Mouse (Mus musculus) forebrain, embryonic 13.5 days (tissue): ENCODE results near the gene Dnali1. TPM values are rescaled to one million over a fixed set of nuclear protein-coding genes. Genes with fewer than 3 reads are reported as not detected.

ENCODE experiments used
- ATAC-seq: fragments of 200-750 bp; cut with Nextera tagmentation; 2 replicates; pipeline ENCODE4 v1.8.0; 2017
- H3K27ac ChIP-seq: fragments of 300-500 bp; sonication (generic); 2 replicates; pipeline ENCODE4 v1.5.1; 2015; ENCODE audit warnings: inconsistent platforms, mild to moderate bottlenecking, moderate library complexity
- H3K27me3 ChIP-seq: fragments of 300-500 bp; sonication (generic); 2 replicates; pipeline ENCODE4 v1.6.1; 2015; ENCODE audit warnings: mild to moderate bottlenecking, inconsistent platforms
- H3K36me3 ChIP-seq: fragments of 300-500 bp; sonication (generic); 2 replicates; pipeline ENCODE4 v1.6.1; 2015; ENCODE audit warnings: mild to moderate bottlenecking, inconsistent platforms; ENCODE audit not compliant: poor library complexity, severe bottlenecking
- H3K4me1 ChIP-seq: fragments of 300-500 bp; sonication (generic); 2 replicates; pipeline ENCODE4 v1.6.1; 2015; ENCODE audit warnings: inconsistent platforms
- H3K4me2 ChIP-seq: fragments of 300-500 bp; sonication (generic); 2 replicates; pipeline ENCODE4 v1.6.1; 2015; ENCODE audit warnings: inconsistent platforms, mild to moderate bottlenecking, moderate library complexity
- H3K4me3 ChIP-seq: fragments of 300-500 bp; sonication (generic); 2 replicates; pipeline ENCODE4 v1.5.1; 2015; ENCODE audit warnings: mild to moderate bottlenecking, inconsistent platforms
- H3K9ac ChIP-seq: fragments of 300-500 bp; sonication (generic); 2 replicates; pipeline ENCODE4 v1.6.1; 2015; ENCODE audit warnings: mild to moderate bottlenecking, inconsistent platforms
- H3K9me3 ChIP-seq: fragments of 300-500 bp; sonication (generic); replicated peaks from 2 replicates; pipeline ENCODE4 v1.6.1; 2016; ENCODE audit warnings: inconsistent platforms
- WGBS: fragments of 180-500 bp; shearing (Covaris S2); methylation state at CpG from one replicate; pipeline ENCODE4 v1.1.7; 2015; 5-methylcytosine and 5-hydroxymethylcytosine counted together
- polyA plus RNA-seq: library from polyadenylated mRNA; unstranded; fragments of >200 nt; fragmentation: Nextera tagmentation; extraction: Ambion mirVana; gene quantifications from 2 replicates; pipeline ENCODE4 v1.2.1, GENCODE M21; 2015

The Dnali1 gene
- polyA plus RNA-seq, 1 experiment from 2014 or later: 0.52 TPM

DNA sequence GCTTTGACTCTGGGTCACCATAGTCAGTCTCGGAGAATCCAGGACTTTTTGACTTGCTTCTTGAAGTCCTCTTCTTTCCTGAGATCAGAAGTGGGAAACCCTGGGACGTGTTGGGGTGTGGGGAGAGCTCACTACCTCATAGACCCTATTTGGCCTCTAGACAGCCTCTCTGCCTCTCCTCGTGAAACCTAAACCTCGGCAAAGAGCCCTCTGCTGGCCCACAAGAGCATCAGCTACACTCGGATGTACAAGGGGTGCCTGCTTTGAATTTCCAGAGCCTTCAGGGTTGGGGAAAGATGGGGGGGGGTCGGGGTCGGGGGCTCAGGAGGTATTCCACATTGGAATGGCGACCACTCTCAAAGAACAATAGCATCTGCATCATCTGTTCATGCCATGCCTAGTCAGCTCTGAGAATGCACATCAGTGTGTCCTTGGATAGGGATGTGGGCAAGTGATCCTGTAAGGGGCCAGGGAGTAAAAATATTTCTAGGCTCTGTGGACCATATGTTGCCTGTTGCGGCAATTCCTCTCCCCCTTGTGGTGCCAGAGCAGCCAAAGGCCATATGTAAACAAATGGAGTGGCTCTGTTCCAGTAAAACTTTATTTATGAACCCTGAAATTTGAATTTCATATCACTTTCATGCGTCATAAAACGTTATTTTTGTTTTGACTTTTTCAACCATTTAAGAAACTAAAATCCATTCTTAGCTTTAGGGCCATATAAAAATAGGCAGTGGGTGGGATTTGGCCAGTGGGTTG lies 44.5 kb downstream of the Dnali1 start:
- H3K36me3 ChIP-seq: no peaks in the 10 kb centered on the region
- H3K4me3 ChIP-seq: no peak overlapping the region
- no peak for ATAC-seq
- no peaks in the 10 kb centered on the region for H3K27me3 ChIP-seq
- H3K4me1 ChIP-seq: no peaks in the 10 kb centered on the region
- no peak overlapping the region for H3K9ac ChIP-seq
- no peaks in the 10 kb centered on the region for H3K9me3 ChIP-seq
- 33% methylated on average over 11 of the region's 11 CpGs for WGBS
- H3K4me2 ChIP-seq: no peak overlapping the region
- H3K27ac ChIP-seq: no peak overlapping the region

DNA sequence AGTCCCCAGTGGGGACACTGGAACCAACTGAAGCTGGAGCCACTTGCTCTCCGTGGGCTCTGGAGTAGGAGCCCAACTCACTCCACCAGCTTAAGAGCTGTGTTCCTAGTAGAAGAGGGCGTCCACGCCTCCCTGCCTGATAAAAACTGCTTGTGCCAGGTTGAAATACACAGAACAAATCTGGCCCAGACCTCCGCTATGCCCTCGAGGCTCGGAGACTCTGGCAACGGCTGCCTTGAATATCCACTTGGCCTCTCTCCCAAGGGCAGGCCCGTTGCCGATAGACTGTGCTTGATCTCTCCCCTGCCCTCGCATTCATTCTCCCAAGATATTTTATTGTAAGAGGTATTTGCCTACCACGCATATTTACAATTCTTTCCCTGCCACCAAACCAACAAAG lies 48.1 kb downstream of the Dnali1 start:
- no peak for ATAC-seq
- H3K9ac ChIP-seq: no peak overlapping the region
- no peaks in the 10 kb centered on the region for H3K27me3 ChIP-seq
- no peak overlapping the region for H3K4me3 ChIP-seq
- no peak overlapping the region for H3K27ac ChIP-seq
- H3K36me3 ChIP-seq: no peaks in the 10 kb centered on the region
- 87% methylated on average over 11 of the region's 11 CpGs for WGBS
- H3K4me1 ChIP-seq: no peaks in the 10 kb centered on the region
- H3K9me3 ChIP-seq: no peaks in the 10 kb centered on the region
- no peak overlapping the region for H3K4me2 ChIP-seq

DNA sequence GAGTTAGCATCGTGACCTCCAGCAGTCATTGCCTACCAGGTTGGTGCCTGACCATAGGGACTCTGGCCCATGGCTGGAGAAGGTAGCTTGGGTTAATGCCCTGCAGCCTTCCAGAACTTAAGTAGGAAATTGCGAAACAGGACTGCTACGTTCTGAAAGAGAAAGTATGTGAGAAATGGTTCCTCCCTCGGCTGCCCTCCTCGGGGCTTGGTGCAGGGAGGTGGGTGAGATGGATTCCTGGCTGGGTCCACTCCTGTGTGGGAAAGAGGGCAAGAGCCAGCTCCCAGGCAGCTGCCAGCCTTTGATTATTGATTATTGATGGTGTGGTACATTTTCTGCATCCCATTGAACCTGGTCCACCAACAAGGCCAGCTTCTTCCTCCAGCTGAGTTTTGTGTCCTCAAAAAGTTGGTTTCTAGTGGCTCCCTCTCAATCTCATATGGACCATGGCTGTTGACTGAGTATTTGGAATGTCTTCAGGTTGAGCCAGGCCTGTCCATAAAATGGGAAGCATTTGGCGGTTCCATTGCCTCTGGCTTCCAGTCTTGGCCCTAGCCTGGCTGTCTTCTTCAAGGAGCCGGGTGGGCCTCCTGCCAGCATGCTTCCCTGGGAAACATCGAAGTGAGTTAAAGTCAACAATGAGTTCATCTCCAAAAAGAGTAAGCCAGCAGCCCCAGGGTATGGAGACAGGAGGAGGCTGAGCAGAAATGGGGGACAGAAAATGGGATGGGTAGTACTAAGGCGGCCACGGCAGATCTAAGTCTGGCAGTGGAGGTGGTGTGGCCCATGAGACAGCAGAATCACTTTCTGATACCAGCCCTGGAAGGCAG lies 49.5 kb downstream of the Dnali1 start, which contains the start of gene Gnl2:
TSS of gene Gnl2 (plus strand) at position 780 of the 830 bp plus-strand sequence.
- no peak within 1 kb of the TSS for H3K27ac ChIP-seq

DNA sequence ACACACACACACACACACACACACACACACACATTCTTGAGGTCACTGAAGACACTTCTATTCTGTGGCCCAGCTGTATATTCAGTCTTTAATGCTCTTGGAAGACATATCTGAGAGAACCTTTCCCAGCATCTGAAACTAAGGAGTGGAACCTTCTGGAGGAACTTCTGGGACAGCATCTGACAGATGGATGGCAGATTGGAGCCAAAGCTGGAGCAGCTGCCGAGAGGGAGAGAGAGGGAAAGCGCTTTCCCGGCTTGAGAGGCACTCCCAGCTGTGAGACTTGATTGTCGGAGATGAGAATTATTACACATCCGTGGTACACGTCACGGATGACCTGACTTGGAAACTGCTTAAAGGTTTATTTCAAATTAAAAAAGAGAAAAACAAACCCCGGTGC lies 56.8 kb downstream of the Dnali1 start:
- 70% methylated on average over 8 of the region's 8 CpGs for WGBS
- no peak overlapping the region for H3K9ac ChIP-seq

More for the DNA sequence above, 49.5 kb downstream of the Dnali1 start, which contains the start of gene Gnl2:
- Histone ChIP-seq H3K9me3 (no peaks in the 10 kb centered on the region), H3K27me3 (no peaks in the 10 kb centered on the region), H3K9ac (no peak within 1 kb of the TSS), H3K4me2 (no peak within 1 kb of the TSS), H3K4me1 (no peaks in the 10 kb centered on the region), H3K4me3 (no peak within 1 kb of the TSS), H3K36me3 (no peaks in the 10 kb centered on the region)
- ATAC-seq: no peak
- WGBS: 94% methylated on average over 10 of the region's 10 CpGs

DNA sequence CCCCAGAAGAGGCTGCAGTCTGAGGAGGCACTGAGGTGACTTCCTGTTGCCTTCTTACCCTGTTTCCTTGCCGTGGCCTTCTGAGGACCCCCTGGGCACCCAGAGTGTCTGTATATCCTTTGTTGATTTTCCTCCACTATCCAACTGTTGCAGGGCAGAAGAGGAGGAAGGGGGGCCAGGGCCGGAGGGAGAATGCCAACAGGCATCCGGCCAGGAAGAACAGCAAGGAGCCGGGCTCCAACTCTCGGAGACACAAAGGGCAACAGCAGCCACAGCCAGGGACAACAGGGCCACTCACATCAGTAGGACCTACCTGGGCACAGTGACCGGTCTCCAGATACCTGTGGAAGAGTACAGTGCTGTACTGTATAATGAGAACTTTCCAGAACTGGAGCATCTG lies 57.3 kb downstream of the Dnali1 start:
- Histone ChIP-seq H3K4me2 (no peak overlapping the region), H3K36me3 (no peaks in the 10 kb centered on the region), H3K4me1 (no peaks in the 10 kb centered on the region), H3K27me3 (0 out of 2 replicates have a peak, but pooled peaks cover 3% of the 10 kb centered on the region), H3K4me3 (no peak overlapping the region), H3K9ac (no peak overlapping the region), H3K27ac (no peak overlapping the region), H3K9me3 (no peaks in the 10 kb centered on the region)
- 64% methylated on average over 6 of the region's 6 CpGs for WGBS
- no peak for ATAC-seq

More for the DNA sequence above, 56.8 kb downstream of the Dnali1 start:
- H3K4me2 ChIP-seq: no peak overlapping the region
- no peaks in the 10 kb centered on the region for H3K36me3 ChIP-seq
- no peak for ATAC-seq
- H3K27ac ChIP-seq: no peak overlapping the region
- H3K4me1 ChIP-seq: no peaks in the 10 kb centered on the region
- no peaks in the 10 kb centered on the region for H3K9me3 ChIP-seq
- H3K4me3 ChIP-seq: no peak overlapping the region
- 0 out of 2 replicates have a peak, but pooled peaks cover 3% of the 10 kb centered on the region for H3K27me3 ChIP-seq

DNA sequence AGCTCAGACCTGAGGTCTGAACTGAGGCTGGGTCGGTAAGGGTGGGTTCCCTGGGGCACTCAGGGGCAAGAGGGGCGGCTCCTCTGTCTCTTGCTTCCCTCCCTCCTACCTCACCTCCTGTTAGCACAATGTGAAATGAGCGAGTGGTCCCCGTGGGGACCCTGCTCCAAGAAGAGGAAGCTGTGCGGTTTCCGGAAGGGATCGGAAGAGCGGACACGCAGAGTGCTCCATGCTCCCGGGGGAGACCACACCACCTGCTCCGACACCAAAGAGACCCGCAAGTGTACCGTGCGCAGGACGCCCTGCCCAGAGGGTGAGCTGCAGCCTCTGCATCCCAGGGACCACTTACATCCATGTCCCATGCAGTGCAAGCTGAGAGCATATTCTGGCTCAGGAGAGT lies 58.0 kb downstream of the Dnali1 start:
- Histone ChIP-seq H3K36me3 (no peaks in the 10 kb centered on the region), H3K9ac (no peak overlapping the region), H3K9me3 (no peaks in the 10 kb centered on the region), H3K4me2 (no peak overlapping the region), H3K4me1 (no peaks in the 10 kb centered on the region), H3K4me3 (no peak overlapping the region), H3K27me3 (0 out of 2 replicates have a peak, but pooled peaks cover 3% of the 10 kb centered on the region), H3K27ac (no peak overlapping the region)
- ATAC-seq: no peak
- 61% methylated on average over 15 of the region's 15 CpGs for WGBS

Other genes starting within 250 kb of the Dnali1 start
- gene Yrdc, start 215.0 kb downstream of the Dnali1 start, polyA plus RNA-seq: 45.8 and 51.4 TPM in 2 replicates
- gene 1110065P20Rik, start 214.5 kb downstream of the Dnali1 start, polyA plus RNA-seq: 59.2 and 63.6 TPM in 2 replicates
- gene Maneal, start 203.5 kb downstream of the Dnali1 start, polyA plus RNA-seq: 5.1 and 5.7 TPM in 2 replicates
- 0.94 and 1.2 TPM in 2 replicates for gene Epha10, start 184.8 kb downstream of the Dnali1 start, polyA plus RNA-seq
- gene 9930104L06Rik, start 128.7 kb downstream of the Dnali1 start, polyA plus RNA-seq: 13.9 and 16.3 TPM in 2 replicates
- 172 and 179 TPM in 2 replicates for gene Cdca8, start 126.4 kb downstream of the Dnali1 start, polyA plus RNA-seq
- gene Rspo1, start 79.3 kb downstream of the Dnali1 start, polyA plus RNA-seq: 4.9 and 8.5 TPM in 2 replicates
- gene Gnl2, start 49.1 kb downstream of the Dnali1 start, polyA plus RNA-seq: 83.2 and 90.8 TPM in 2 replicates
- 27.1 and 29.1 TPM in 2 replicates for gene Snip1, start 969 bp upstream of the Dnali1 start, polyA plus RNA-seq
- 146 and 148 TPM in 2 replicates for gene Meaf6, start 19.4 kb upstream of the Dnali1 start, polyA plus RNA-seq
- gene Zc3h12a, start 62.1 kb upstream of the Dnali1 start, polyA plus RNA-seq: 0.15 TPM in 1 of 2 replicates, not detected in the other